ENCODE assay signal across 23 mouse cellular contexts in the genomic region with DNA sequence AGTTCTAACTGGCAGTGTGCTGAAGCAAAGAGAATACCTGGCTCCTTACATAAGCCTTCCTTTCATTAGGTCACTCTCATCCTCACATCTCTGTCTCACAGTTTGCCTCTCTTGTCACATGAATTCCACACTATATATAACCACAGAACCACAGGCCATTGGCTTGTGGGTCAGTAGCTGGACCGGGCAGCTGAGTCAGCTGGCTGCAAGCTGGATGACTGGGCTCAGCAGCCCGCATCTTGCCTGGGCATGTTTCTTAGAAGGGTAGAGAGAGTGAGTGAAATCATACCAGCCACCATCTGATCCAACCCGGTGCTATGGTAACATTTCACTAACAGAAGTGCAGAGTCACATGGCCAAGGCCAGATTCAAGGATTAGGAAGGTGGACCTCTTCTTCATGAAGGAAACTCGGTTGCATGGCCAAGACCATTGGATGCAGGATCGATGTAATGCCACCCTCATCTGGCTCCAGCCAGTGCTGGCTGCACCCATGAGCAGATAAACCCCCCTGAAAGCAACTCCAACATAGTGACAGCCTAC.
DNase-seq lines count a peak whose midpoint lies in the region; ATAC-seq and TF ChIP-seq lines count a peak whose summit lies in the region.
"Had no signal": no experiment of that assay in that cellular context is flagged by ENCODE, and none has a peak within 500 bp of the region (broad histone marks: within the 10 kb centered on the region; RNA-seq: fewer than 3 reads in every experiment).

No protein-coding gene starts in this region.

- no peak overlapping the region for H3K4me2 ChIP-seq in heart, embryonic 15.5 days
- H3K4me2 ChIP-seq: embryonic facial prominence, embryonic 13.5 days; forebrain, embryonic 15.5 days; limb, embryonic 13.5 days; stomach, embryonic 15.5 days had no signal

- H3K9me3 ChIP-seq in heart, embryonic 15.5 days (replicated peaks) = no peaks in the 10 kb centered on the region
- H3K9me3 ChIP-seq in megakaryocyte, embryonic 14.5 days = peaks cover 12% of the 10 kb centered on the region
- H3K9me3 ChIP-seq: forebrain, embryonic 15.5 days; stomach, embryonic 15.5 days had no signal

- no peak for TF ChIP-seq POLR2A in thymus, adult 2 months (IDR thresholded peaks at IDR 0.05; ENCODE audit: control insufficient read depth, extremely low read depth, insufficient read depth, low read length, poor library complexity)

- H3K27ac ChIP-seq in heart, embryonic 15.5 days = peak overlapping the region; percentile 18; the same call in 1 of the 2 replicates
- no peak overlapping the region for H3K27ac ChIP-seq in thymus, adult 2 months (ENCODE audit: control insufficient read depth, insufficient read depth, low read length)
- H3K27ac ChIP-seq: embryonic facial prominence, embryonic 13.5 days; forebrain, embryonic 15.5 days; hindbrain, embryonic 10.5 days; kidney, postnatal 0 days; limb, embryonic 13.5 days; liver, embryonic 14.5 days; stomach, embryonic 15.5 days had no signal

- TF ChIP-seq CTCF in thymus, adult 2 months (IDR thresholded peaks at IDR 0.05; ENCODE audit: borderline replicate concordance, control insufficient read depth, extremely low read depth, insufficient read depth, low read length, poor library complexity) = no peak

- DNase-seq in adrenal gland, adult 2 months = peak; percentile 51
- DNase-seq in adrenal gland, adult 18-20 months (ENCODE audit: low spot score in 2 of 2) = no peak
- no peak for DNase-seq in heart, postnatal 4 days
- DNase-seq in thymus, adult 2 months = no peak
- no peak for DNase-seq in spleen, postnatal 36 days (ENCODE audit: low spot score in 2 of 2)
- DNase-seq: adrenal gland, postnatal 14 days; cerebellum, adult 11 months; cerebellum, postnatal 10 days; gastrocnemius, postnatal 14 days; kidney, adult 11 months; right cerebral cortex, postnatal 25 days; thymus, adult 18-20 months had no signal

- peaks cover 29% of the 10 kb centered on the region for H3K4me1 ChIP-seq in heart, embryonic 15.5 days (replicated peaks)
- H3K4me1 ChIP-seq in megakaryocyte, embryonic 14.5 days = peaks cover 72% of the 10 kb centered on the region
- peaks cover 20% of the 10 kb centered on the region for H3K4me1 ChIP-seq in thymus, adult 2 months (replicated peaks; ENCODE audit: control insufficient read depth, insufficient read depth, low read length)
- H3K4me1 ChIP-seq: forebrain, embryonic 15.5 days; stomach, embryonic 15.5 days had no signal

- H3K36me3 ChIP-seq in heart, embryonic 15.5 days = no peaks in the 10 kb centered on the region
- peaks cover 12% of the 10 kb centered on the region for H3K36me3 ChIP-seq in megakaryocyte, embryonic 14.5 days (replicated peaks; ENCODE audit: low read length)
- H3K36me3 ChIP-seq in thymus, adult 2 months (ENCODE audit: control insufficient read depth, insufficient read depth, low read length) = no peaks in the 10 kb centered on the region
- H3K36me3 ChIP-seq: embryonic facial prominence, embryonic 13.5 days; forebrain, embryonic 15.5 days; hindbrain, embryonic 10.5 days; limb, embryonic 13.5 days; stomach, embryonic 15.5 days had no signal

- whole genome bisulfite sequencing in heart, embryonic 15.5 days = 90% methylated on average over 5 of the region's 5 CpGs
- 98% methylated on average over 5 of the region's 5 CpGs for WGBS in thymus, adult 2 months

- H3K27me3 ChIP-seq in heart, embryonic 15.5 days = no peaks in the 10 kb centered on the region
- no peaks in the 10 kb centered on the region for H3K27me3 ChIP-seq in megakaryocyte, embryonic 14.5 days (replicated peaks)
- no peaks in the 10 kb centered on the region for H3K27me3 ChIP-seq in thymus, adult 2 months (ENCODE audit: control insufficient read depth, insufficient read depth, low read length)
- H3K27me3 ChIP-seq: embryonic facial prominence, embryonic 13.5 days; forebrain, embryonic 15.5 days; limb, embryonic 13.5 days; stomach, embryonic 15.5 days had no signal

- no peak overlapping the region for H3K9ac ChIP-seq in heart, embryonic 15.5 days
- H3K9ac ChIP-seq: embryonic facial prominence, embryonic 13.5 days; forebrain, embryonic 15.5 days; limb, embryonic 13.5 days; liver, embryonic 14.5 days; stomach, embryonic 15.5 days had no signal

- no peak overlapping the region for H3K4me3 ChIP-seq in heart, embryonic 15.5 days
- H3K4me3 ChIP-seq in megakaryocyte, embryonic 14.5 days (replicated peaks) = peak overlapping the region; percentile 5
- no peak overlapping the region for H3K4me3 ChIP-seq in thymus, adult 2 months (ENCODE audit: control insufficient read depth, insufficient read depth, low read length)
- H3K4me3 ChIP-seq: embryonic facial prominence, embryonic 13.5 days; forebrain, embryonic 15.5 days; hindbrain, embryonic 10.5 days; limb, embryonic 13.5 days; stomach, embryonic 15.5 days had no signal

- ATAC-seq in heart, embryonic 15.5 days (replicated peaks; ENCODE audit: insufficient number of reproducible peaks, insufficient read depth, low FRiP score, low read depth) = no peak
- ATAC-seq in megakaryocyte, adult 5-6 weeks (ENCODE audit: poor library complexity, severe bottlenecking) = no peak
- ATAC-seq: forebrain, embryonic 15.5 days; midbrain, embryonic 16.5 days had no signal
